Mouse (Mus musculus) cerebral cortex, adult 2 months (tissue): ENCODE measurements around the gene Armcx3.

Experiments used
- WGBS: fragments of 180-500 bp; shearing (Covaris S2); methylation state at CpG from one replicate; pipeline ENCODE4 v1.1.7; 2018; 5-methylcytosine and 5-hydroxymethylcytosine counted together

Gene Armcx3

GRCm38 (mm10) chrX:134756434-134757292 lies at the start of gene Armcx3:
TSS of gene Armcx3 (plus strand) at chrX:134756595.
- WGBS: 8% methylated on average over 40 of the region's 46 CpGs

- WGBS: 44% methylated on average over 3 of the region's 3 CpGs
These were observed 39.5 kb upstream of the Armcx3 start for GRCm38 (mm10) chrX:134716863-134717262.

GRCm38 (mm10) chrX:134717752-134718308 lies 38.6 kb upstream of the Armcx3 start, which contains the start of gene Armcx1:
TSS of gene Armcx1 (plus strand) at chrX:134717963.
- WGBS: 3% methylated on average over 16 of the region's 16 CpGs

- 3% methylated on average over 13 of the region's 14 CpGs for WGBS
These were observed 37.9 kb upstream of the Armcx3 start for GRCm38 (mm10) chrX:134718524-134718923.

GRCm38 (mm10) chrX:134723762-134724161 lies 32.6 kb upstream of the Armcx3 start:
- 37% methylated on average over 2 of the region's 2 CpGs for WGBS

- 26% methylated on average over 4 of the region's 4 CpGs for WGBS
These were observed 26.6 kb upstream of the Armcx3 start for GRCm38 (mm10) chrX:134729778-134730177.

- WGBS: 100% methylated on average over 1 of the region's 1 CpGs
These were observed 18.6 kb upstream of the Armcx3 start for GRCm38 (mm10) chrX:134737796-134738195.

GRCm38 (mm10) chrX:134739160-134739559 lies 17.2 kb upstream of the Armcx3 start:
- whole genome bisulfite sequencing: 83% methylated on average over 4 of the region's 4 CpGs

- 79% methylated on average over 5 of the region's 5 CpGs for WGBS
These were observed 14.5 kb upstream of the Armcx3 start for GRCm38 (mm10) chrX:134741862-134742261.

GRCm38 (mm10) chrX:134746459-134746858 lies 9.9 kb upstream of the Armcx3 start:
- WGBS: 15% methylated on average over 5 of the region's 5 CpGs

GRCm38 (mm10) chrX:134750764-134751592 lies 5.4 kb upstream of the Armcx3 start, which contains the start of gene Armcx6:
TSS of gene Armcx6 (minus strand) at chrX:134751417.
- 1% methylated on average over 36 of the region's 36 CpGs for WGBS

GRCm38 (mm10) chrX:134751910-134752309 lies 4.5 kb upstream of the Armcx3 start:
- WGBS: 49% methylated on average over 2 of the region's 2 CpGs

GRCm38 (mm10) chrX:134752584-134752983 lies 3.8 kb upstream of the Armcx3 start:
- 34% methylated on average over 4 of the region's 4 CpGs for WGBS

- 13% methylated on average over 13 of the region's 13 CpGs for WGBS
These were observed 1.0 kb downstream of the Armcx3 start for GRCm38 (mm10) chrX:134757293-134757995.

GRCm38 (mm10) chrX:134763428-134764198 lies 7.2 kb downstream of the Armcx3 start:
- 33% methylated on average over 3 of the region's 4 CpGs for WGBS

GRCm38 (mm10) chrX:134787728-134788127 lies 31.3 kb downstream of the Armcx3 start:
- WGBS: 77% methylated on average over 4 of the region's 4 CpGs

- WGBS: 4% methylated on average over 28 of the region's 28 CpGs
These were observed 51.7 kb downstream of the Armcx3 start for GRCm38 (mm10) chrX:134807833-134808754.

GRCm38 (mm10) chrX:134808755-134809224 lies 52.4 kb downstream of the Armcx3 start, which contains the start of gene Armcx2:
TSS of gene Armcx2 (minus strand) at chrX:134809221.
- 15% methylated on average over 16 of the region's 16 CpGs for WGBS
